Mouse (Mus musculus) midbrain, embryonic 14.5 days (tissue): ENCODE measurements around the gene Synj2. TPM values are rescaled to one million over a fixed set of nuclear protein-coding genes. Genes with fewer than 3 reads are reported as not detected.

ENCODE experiments used
- ATAC-seq: fragments of 200-750 bp; cut with Nextera tagmentation; 2 replicates; pipeline ENCODE4 v1.8.0; 2017; ENCODE audit warnings: moderate number of reproducible peaks, moderate library complexity; ENCODE audit not compliant: low FRiP score, low TSS enrichment
- DNase-seq: peaks from one replicate; pipeline ENCODE4 v3.0.0-alpha.2; 2015
- H3K27ac ChIP-seq: fragments of 300-500 bp; sonication (generic); replicated peaks from 2 replicates; pipeline ENCODE4 v1.5.1; 2014; ENCODE audit warnings: mild to moderate bottlenecking, low read depth, low read length, moderate library complexity
- H3K27me3 ChIP-seq: fragments of 300-500 bp; sonication (generic); 2 replicates; pipeline ENCODE4 v1.6.1; 2014; ENCODE audit warnings: low read length, control low read depth, mixed read lengths; ENCODE audit not compliant: control insufficient read depth, insufficient read depth
- H3K36me3 ChIP-seq: fragments of 300-500 bp; sonication (generic); 2 replicates; pipeline ENCODE4 v1.6.1; 2014; ENCODE audit warnings: low read length, control low read depth; ENCODE audit not compliant: control insufficient read depth, insufficient read depth
- H3K4me1 ChIP-seq: fragments of 300-500 bp; sonication (generic); 2 replicates; pipeline ENCODE4 v1.6.1; 2014; ENCODE audit warnings: mild to moderate bottlenecking, antibody characterized with exemption, low read length, control low read depth; ENCODE audit not compliant: control insufficient read depth, insufficient read depth
- H3K4me2 ChIP-seq: fragments of 300-500 bp; sonication (generic); 2 replicates; pipeline ENCODE4 v1.6.1; 2014; ENCODE audit warnings: mild to moderate bottlenecking, low read length, moderate library complexity
- H3K4me3 ChIP-seq: fragments of 300-500 bp; sonication (generic); replicated peaks from 2 replicates; pipeline ENCODE4 v1.5.1; 2014; ENCODE audit warnings: low read depth, low read length
- H3K9ac ChIP-seq: fragments of 300-500 bp; sonication (generic); replicated peaks from 2 replicates; pipeline ENCODE4 v1.6.1; 2014; ENCODE audit warnings: mild to moderate bottlenecking, low read length, moderate library complexity
- H3K9me3 ChIP-seq: fragments of 300-500 bp; sonication (generic); 2 replicates; pipeline ENCODE4 v1.6.1; 2016; ENCODE audit warnings: low read length, control low read depth, mixed read lengths; ENCODE audit not compliant: control insufficient read depth
- WGBS: fragments of 180-500 bp; shearing (Covaris S2); extraction: QIAGEN DNeasy Blood & Tissue Kit; methylation state at CpG from one replicate; pipeline ENCODE4 v1.1.7; 2014; 5-methylcytosine and 5-hydroxymethylcytosine counted together
- polyA plus RNA-seq: library from polyadenylated mRNA; unstranded; fragments of >200 nt; fragmentation: Nextera tagmentation; extraction: Ambion mirVana; gene quantifications from 2 replicates; pipeline ENCODE4 v1.2.1, GENCODE M21; 2014

Synj2 gene
- polyA plus RNA-seq, 1 experiment from 2014 or later: 1.2 TPM

DNA sequence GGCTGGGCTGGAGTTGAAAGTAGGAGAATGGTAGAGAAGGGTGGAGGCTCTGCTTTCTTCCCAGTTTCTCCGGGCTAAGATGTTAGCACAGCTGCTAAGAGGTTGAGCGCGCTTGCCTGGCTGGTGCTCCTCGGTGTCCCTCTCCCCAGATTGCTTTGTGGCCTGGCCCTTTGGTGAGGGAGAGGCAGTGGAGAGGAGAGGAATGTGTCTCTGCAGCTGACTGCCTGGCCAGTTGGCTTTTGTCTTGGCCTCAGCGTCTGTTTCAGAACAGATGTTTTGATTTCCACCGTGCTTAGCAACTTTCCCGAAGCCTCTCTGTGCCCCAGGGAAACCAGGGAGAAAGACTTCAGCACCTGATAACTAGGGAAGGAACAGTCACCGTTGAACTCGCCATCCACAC, 18.7 kb downstream of the Synj2 start:
- Histone ChIP-seq H3K9ac (no peak overlapping the region), H3K36me3 (no peaks in the 10 kb centered on the region)
- no peak for ATAC-seq

DNA sequence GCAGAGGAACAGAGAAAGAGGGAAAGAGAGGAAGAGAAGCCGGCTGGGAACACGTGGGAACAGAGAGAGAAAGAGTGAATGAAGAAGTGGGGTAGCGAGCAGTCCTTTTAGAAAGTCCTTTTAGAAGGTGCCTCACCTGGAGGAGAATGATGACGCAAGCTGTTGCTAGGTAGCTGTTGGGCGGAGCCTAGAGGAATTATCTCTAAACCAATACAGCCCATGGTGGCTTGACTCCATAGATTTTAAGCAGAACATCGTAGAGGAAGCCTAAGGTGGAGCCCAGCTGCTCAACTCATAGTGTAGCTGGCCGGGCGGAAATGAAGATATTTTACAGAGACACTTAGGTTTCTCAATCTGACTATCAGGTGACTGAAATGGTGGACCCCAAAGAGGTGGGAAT, 22.7 kb downstream of the Synj2 start:
- H3K4me2 ChIP-seq: no peak overlapping the region
- no peak overlapping the region for H3K4me3 ChIP-seq
- no peaks in the 10 kb centered on the region for H3K36me3 ChIP-seq
- no peak overlapping the region for H3K27ac ChIP-seq
- WGBS: 91% methylated on average over 8 of the region's 8 CpGs
- H3K27me3 ChIP-seq: no peaks in the 10 kb centered on the region
- DNase-seq (no peak), ATAC-seq (no peak)
- no peaks in the 10 kb centered on the region for H3K9me3 ChIP-seq
- no peak overlapping the region for H3K9ac ChIP-seq
- no peaks in the 10 kb centered on the region for H3K4me1 ChIP-seq

More for the DNA sequence above, 18.7 kb downstream of the Synj2 start:
- Histone ChIP-seq H3K9me3 (no peaks in the 10 kb centered on the region), H3K4me1 (no peaks in the 10 kb centered on the region), H3K27me3 (no peaks in the 10 kb centered on the region), H3K4me3 (no peak overlapping the region), H3K27ac (no peak overlapping the region), H3K4me2 (no peak overlapping the region)
- no peak for DNase-seq
- WGBS: 69% methylated on average over 9 of the region's 9 CpGs

DNA sequence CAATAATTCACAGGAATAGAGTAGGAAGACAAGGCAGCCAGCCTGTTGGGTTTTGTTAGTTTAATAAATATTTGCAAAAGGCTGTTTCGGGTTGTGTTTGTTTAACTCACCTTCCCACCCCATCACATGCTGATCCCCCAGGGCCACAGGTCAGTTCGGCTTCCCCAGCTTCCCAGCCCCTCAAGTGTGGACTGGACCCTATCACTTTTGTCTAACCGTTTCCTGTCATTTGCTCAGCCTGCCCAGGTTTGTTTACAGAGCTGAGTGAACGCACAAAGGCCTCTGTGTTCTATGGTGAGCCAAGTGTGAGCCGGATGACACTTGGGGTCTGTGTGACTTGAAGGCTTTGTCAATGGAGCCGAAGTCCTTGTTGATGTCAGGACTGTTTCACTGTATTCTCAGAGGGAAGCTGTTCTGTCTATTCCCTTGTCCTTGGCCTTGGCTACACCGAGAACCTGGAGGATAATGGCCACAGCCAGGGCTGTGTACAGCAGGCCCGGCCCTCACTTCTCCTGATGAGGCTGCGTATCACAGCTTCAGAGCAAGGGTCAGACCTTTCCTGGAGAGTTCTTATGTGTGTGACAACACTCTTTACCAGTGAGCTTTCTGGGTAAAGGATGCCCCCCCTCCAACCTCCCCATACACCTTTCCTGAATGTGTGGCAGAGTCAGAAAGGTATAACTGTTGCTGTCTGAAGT, 24.2 kb downstream of the Synj2 start:
- Histone ChIP-seq H3K27ac (no peak overlapping the region), H3K36me3 (no peaks in the 10 kb centered on the region), H3K4me3 (no peak overlapping the region), H3K9me3 (no peaks in the 10 kb centered on the region), H3K9ac (no peak overlapping the region), H3K4me1 (peaks cover 4% of the 10 kb centered on the region; the same call in 1 of the 2 replicates), H3K4me2 (no peak overlapping the region), H3K27me3 (no peaks in the 10 kb centered on the region)
- 74% methylated on average over 9 of the region's 9 CpGs for WGBS
- no peak for ATAC-seq
- DNase-seq: no peak

DNA sequence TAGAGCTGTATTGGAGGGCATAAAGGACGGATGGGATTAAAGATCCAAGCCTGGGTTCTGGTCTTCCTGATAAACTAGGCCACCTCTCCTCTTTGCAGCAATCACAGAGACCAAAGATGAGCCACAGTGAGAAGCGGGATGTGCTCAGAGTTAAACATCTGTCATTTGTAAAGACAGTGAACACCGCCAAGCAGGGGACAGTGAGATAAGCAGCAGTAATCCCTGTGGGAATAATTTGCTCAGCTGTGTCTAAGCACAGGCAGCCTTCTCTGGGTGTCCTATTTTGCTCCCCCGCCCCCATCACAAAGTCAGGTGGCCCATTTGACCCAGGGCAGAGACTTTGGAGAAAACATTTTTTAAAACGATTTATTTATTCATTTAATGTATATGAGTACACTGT, 25.6 kb downstream of the Synj2 start:
- Histone ChIP-seq H3K36me3 (no peaks in the 10 kb centered on the region), H3K9ac (no peak overlapping the region), H3K9me3 (no peaks in the 10 kb centered on the region), H3K4me1 (peaks cover 4% of the 10 kb centered on the region; the same call in 1 of the 2 replicates), H3K27me3 (no peaks in the 10 kb centered on the region), H3K4me3 (no peak overlapping the region), H3K4me2 (no peak overlapping the region), H3K27ac (no peak overlapping the region)
- WGBS: 68% methylated on average over 5 of the region's 5 CpGs
- no peak for DNase-seq
- no peak for ATAC-seq

DNA sequence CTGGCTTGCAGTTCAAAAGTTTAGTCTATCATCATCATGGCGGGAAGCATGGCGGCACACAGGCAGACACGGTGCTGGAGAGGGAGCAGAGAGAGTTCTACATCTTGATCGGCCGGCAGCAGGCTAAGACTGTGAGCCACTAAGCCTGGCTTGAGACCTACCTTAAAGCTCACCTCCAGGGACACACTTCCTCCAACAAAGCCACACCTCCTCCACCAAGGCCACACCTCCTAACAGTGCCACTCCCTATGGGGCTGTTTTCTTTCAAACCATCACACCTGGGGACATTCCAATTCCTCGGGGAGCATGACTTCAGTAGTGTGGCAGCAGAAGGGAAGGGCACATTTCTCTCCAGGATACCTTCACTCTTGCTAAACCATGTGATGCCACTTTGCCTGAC, 27.5 kb downstream of the Synj2 start:
- H3K9ac ChIP-seq: no peak overlapping the region
- no peak overlapping the region for H3K27ac ChIP-seq
- no peak overlapping the region for H3K4me2 ChIP-seq
- peaks cover 4% of the 10 kb centered on the region; the same call in 1 of the 2 replicates for H3K4me1 ChIP-seq
- no peaks in the 10 kb centered on the region for H3K9me3 ChIP-seq
- DNase-seq: no peak
- no peak overlapping the region for H3K4me3 ChIP-seq
- 68% methylated on average over 6 of the region's 6 CpGs for WGBS
- no peaks in the 10 kb centered on the region for H3K27me3 ChIP-seq
- no peak for ATAC-seq
- H3K36me3 ChIP-seq: no peaks in the 10 kb centered on the region

DNA sequence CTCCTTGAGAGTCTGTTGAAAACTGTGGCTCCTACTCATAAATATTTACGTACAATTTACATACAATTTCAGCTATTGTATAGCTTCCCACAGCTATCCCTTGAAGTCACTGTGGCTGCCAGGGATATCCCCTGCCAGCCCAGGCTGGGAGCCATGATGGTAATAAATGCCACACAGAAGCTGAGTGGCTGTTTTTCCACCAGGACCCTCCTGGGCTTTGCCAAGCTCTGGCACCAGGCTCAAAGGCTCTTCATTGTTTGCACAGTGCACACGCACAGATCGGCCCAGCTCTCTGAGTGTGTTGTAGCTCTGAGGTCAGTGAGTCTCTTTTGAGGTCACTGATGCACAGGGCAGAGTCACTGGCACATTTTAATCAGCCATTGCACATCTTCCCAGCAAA, 28.2 kb downstream of the Synj2 start:
- ATAC-seq (no peak), DNase-seq (peak; percentile 62)
- no peak overlapping the region for H3K4me3 ChIP-seq
- H3K27me3 ChIP-seq: no peaks in the 10 kb centered on the region
- no peaks in the 10 kb centered on the region for H3K36me3 ChIP-seq
- H3K4me1 ChIP-seq: peaks cover 4% of the 10 kb centered on the region; the same call in 1 of the 2 replicates
- no peak overlapping the region for H3K9ac ChIP-seq
- no peak overlapping the region for H3K4me2 ChIP-seq
- H3K27ac ChIP-seq: peak overlapping the region; percentile 22; the same call in 1 of the 2 replicates
- 42% methylated on average over 3 of the region's 3 CpGs for WGBS
- H3K9me3 ChIP-seq: no peaks in the 10 kb centered on the region

DNA sequence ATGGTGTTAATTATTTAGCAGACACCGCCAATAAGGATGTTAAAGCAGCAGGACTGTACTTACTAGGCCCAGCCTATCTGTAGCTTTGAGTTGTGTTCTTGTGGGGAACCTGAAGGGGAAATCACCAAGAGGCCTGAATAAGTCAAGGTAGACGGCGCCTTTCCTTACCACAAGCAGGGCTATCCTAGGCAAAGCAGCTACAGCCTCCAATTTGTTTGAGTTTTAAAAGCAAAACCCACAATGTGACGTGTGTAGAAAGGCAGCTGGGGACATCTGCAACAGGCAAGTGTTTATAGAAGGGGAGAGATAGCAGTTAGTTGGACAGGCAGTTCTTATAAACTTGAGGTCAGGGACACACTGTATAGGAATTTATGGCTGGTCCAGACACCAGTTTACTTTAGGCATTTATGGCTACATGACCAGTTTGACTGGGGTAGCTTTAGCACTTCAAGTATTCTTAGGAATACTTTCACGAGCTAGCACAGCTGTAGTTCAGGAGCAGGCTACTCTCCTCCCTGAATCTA, 29.3 kb downstream of the Synj2 start:
- ATAC-seq: no peak
- H3K9me3 ChIP-seq: no peaks in the 10 kb centered on the region
- no peaks in the 10 kb centered on the region for H3K27me3 ChIP-seq
- H3K4me1 ChIP-seq: peaks cover 4% of the 10 kb centered on the region; the same call in 1 of the 2 replicates
- no peak overlapping the region for H3K4me2 ChIP-seq
- no peak overlapping the region for H3K27ac ChIP-seq
- H3K36me3 ChIP-seq: no peaks in the 10 kb centered on the region
- no peak for DNase-seq
- H3K9ac ChIP-seq: no peak overlapping the region
- 86% methylated on average over 5 of the region's 5 CpGs for WGBS
- no peak overlapping the region for H3K4me3 ChIP-seq

DNA sequence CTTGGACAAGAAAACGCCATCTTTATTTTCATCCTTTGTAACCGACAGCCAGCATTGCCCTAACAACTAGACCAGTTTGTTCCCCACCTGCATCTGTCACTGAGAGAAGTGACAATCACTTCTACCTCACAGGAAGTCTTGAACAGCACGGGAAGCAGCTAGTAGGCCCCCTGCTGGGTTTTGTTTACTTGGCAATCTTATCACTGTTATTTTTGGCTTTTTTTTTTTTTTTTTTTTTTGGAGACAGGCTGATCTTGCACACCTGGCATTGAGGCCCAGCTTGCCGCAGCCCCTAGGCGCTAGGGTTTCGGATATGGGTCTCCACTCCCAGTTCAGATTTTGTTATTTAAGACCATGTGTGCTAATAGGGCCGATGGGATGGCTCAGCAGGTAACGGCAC, 32.5 kb downstream of the Synj2 start:
- DNase-seq: no peak
- WGBS: 79% methylated on average over 8 of the region's 8 CpGs
- no peak overlapping the region for H3K9ac ChIP-seq
- H3K4me1 ChIP-seq: peaks cover 10% of the 10 kb centered on the region
- H3K4me2 ChIP-seq: no peak overlapping the region
- H3K27ac ChIP-seq: no peak overlapping the region
- no peaks in the 10 kb centered on the region for H3K36me3 ChIP-seq
- no peak for ATAC-seq
- H3K9me3 ChIP-seq: no peaks in the 10 kb centered on the region
- no peaks in the 10 kb centered on the region for H3K27me3 ChIP-seq
- H3K4me3 ChIP-seq: no peak overlapping the region
